Mouse (Mus musculus) lung, adult 2 months (tissue): Measurements from ENCODE around the gene Maml2. TPM values are rescaled to one million over a fixed set of nuclear protein-coding genes. Genes with fewer than 3 reads are reported as not detected.

Experiments
- DNase-seq: peaks from one replicate; pipeline ENCODE4 v3.0.0; 2022
- H3K4me1 ChIP-seq: fragments of 200-500 bp; 2 replicates; pipeline ENCODE4 v1.6.1; 2011; ENCODE audit warnings: low read length; ENCODE audit not compliant: control insufficient read depth, insufficient read depth
- H3K4me3 ChIP-seq: fragments of 200-500 bp; replicated peaks from 2 replicates; pipeline ENCODE3; 2011; ENCODE audit warnings: low read depth, mild to moderate bottlenecking, control low read depth, low read length; ENCODE audit errors: extremely low read depth
- CTCF ChIP-seq: fragments of 200-500 bp; IDR thresholded peaks from 2 replicates; pipeline ENCODE4 v1.5.1; 2011; ENCODE audit warnings: mild to moderate bottlenecking, low read length, control low read depth; ENCODE audit not compliant: insufficient read depth
- POLR2A ChIP-seq: fragments of 200-500 bp; IDR thresholded peaks from 2 replicates; pipeline ENCODE4 v1.6.1; 2011; ENCODE audit warnings: low read depth, mild to moderate bottlenecking, control low read depth, low read length, borderline replicate concordance; ENCODE audit errors: extremely low read depth
- WGBS: fragments of 180-500 bp; shearing (Covaris S2); methylation state at CpG from one replicate; pipeline ENCODE4 v1.1.7; 2018; 5-methylcytosine and 5-hydroxymethylcytosine counted together
- polyA plus RNA-seq: library from polyadenylated mRNA; depleted of rRNA; stranded (reverse); fragments of >200 nt; gene quantifications from 2 replicates; pipeline ENCODE4 v1.2.3, GENCODE M21; 2012

The Maml2 gene
- polyA plus RNA-seq, 1 experiment = 17.1 TPM

GRCm38 (mm10) chr9:13639655-13640054 lies 341.9 kb downstream of the Maml2 start:
- TF ChIP-seq POLR2A (no peak), CTCF (no peak)
- Histone ChIP-seq H3K4me3 (no peak overlapping the region), H3K4me1 (peaks cover 5% of the 10 kb centered on the region; the same call in 1 of the 2 replicates)
- WGBS = 37% methylated on average over 3 of the region's 3 CpGs
- DNase-seq = no peak

- 32% methylated on average over 5 of the region's 5 CpGs for WGBS
- H3K4me1 ChIP-seq = peaks cover 7% of the 10 kb centered on the region
- H3K4me3 ChIP-seq = no peak overlapping the region
- no peak for DNase-seq
- TF ChIP-seq CTCF (no peak), POLR2A (no peak)
These were observed 347.4 kb downstream of the Maml2 start for GRCm38 (mm10) chr9:13645153-13645552.

- Histone ChIP-seq H3K4me1 (peaks cover 7% of the 10 kb centered on the region), H3K4me3 (no peak overlapping the region)
- DNase-seq = no peak
- no peak for TF ChIP-seq CTCF
- no peak for TF ChIP-seq POLR2A
- WGBS = 62% methylated on average over 2 of the region's 2 CpGs
These were observed 353.3 kb downstream of the Maml2 start for GRCm38 (mm10) chr9:13651065-13651464.

GRCm38 (mm10) chr9:13651828-13652227 lies 354.1 kb downstream of the Maml2 start:
- 65% methylated on average over 4 of the region's 4 CpGs for WGBS
- TF ChIP-seq CTCF (no peak), POLR2A (no peak)
- Histone ChIP-seq H3K4me1 (peaks cover 7% of the 10 kb centered on the region), H3K4me3 (no peak overlapping the region)
- DNase-seq = no peak

GRCm38 (mm10) chr9:13652389-13652877 lies 354.7 kb downstream of the Maml2 start:
- no peak for TF ChIP-seq POLR2A
- no peak for TF ChIP-seq CTCF
- peaks cover 7% of the 10 kb centered on the region for H3K4me1 ChIP-seq
- peak overlapping the region; percentile 9 for H3K4me3 ChIP-seq
- DNase-seq = no peak
- 53% methylated on average over 8 of the region's 8 CpGs for WGBS

GRCm38 (mm10) chr9:13652917-13653316 lies 355.2 kb downstream of the Maml2 start:
- Histone ChIP-seq H3K4me3 (no peak overlapping the region), H3K4me1 (peaks cover 7% of the 10 kb centered on the region)
- WGBS = 24% methylated on average over 3 of the region's 3 CpGs
- peak; percentile 18; the same call in 1 of the 2 replicates for TF ChIP-seq CTCF
- TF ChIP-seq POLR2A = no peak
- DNase-seq = no peak

- no peak overlapping the region for H3K4me3 ChIP-seq
- H3K4me1 ChIP-seq = peaks cover 9% of the 10 kb centered on the region; the same call in 1 of the 2 replicates
- 7% methylated on average over 12 of the region's 12 CpGs for WGBS
- DNase-seq = no peak
- TF ChIP-seq POLR2A = no peak
These were observed 364.2 kb downstream of the Maml2 start for GRCm38 (mm10) chr9:13661768-13662623.

GRCm38 (mm10) chr9:13665487-13665969 lies 367.8 kb downstream of the Maml2 start:
- TF ChIP-seq CTCF (no peak), POLR2A (no peak)
- no peak for DNase-seq
- WGBS = 83% methylated on average over 2 of the region's 2 CpGs
- H3K4me3 ChIP-seq = no peak overlapping the region
- peaks cover 13% of the 10 kb centered on the region for H3K4me1 ChIP-seq

GRCm38 (mm10) chr9:13667955-13668354 lies 370.2 kb downstream of the Maml2 start:
- 96% methylated on average over 1 of the region's 1 CpGs for WGBS
- H3K4me3 ChIP-seq = no peak overlapping the region
- TF ChIP-seq CTCF = no peak
- no peak for TF ChIP-seq POLR2A
- no peak for DNase-seq
- H3K4me1 ChIP-seq = peaks cover 4% of the 10 kb centered on the region

- WGBS = 16% methylated on average over 2 of the region's 2 CpGs
- no peak overlapping the region for H3K4me3 ChIP-seq
- no peak for TF ChIP-seq CTCF
- no peak for TF ChIP-seq POLR2A
- peaks cover 4% of the 10 kb centered on the region for H3K4me1 ChIP-seq
- no peak for DNase-seq
These were observed 371.0 kb downstream of the Maml2 start for GRCm38 (mm10) chr9:13668742-13669141.
